Mouse (Mus musculus) gastrocnemius, postnatal 4 days (tissue): ENCODE measurements around the gene Cks1b. TPM values are rescaled to one million over a fixed set of nuclear protein-coding genes. Genes with fewer than 3 reads are reported as not detected.
A peak's percentile ranks its signal among the peaks of the same experiment; 100 is the strongest.
"Not testable (repeated sequence)": the region's sequence is repeated elsewhere in the genome, so short reads cannot be mapped to it uniquely, and the experiment has no call there.

Experiments used
- DNase-seq, 2 experiments: peaks; one replicate each; pipeline ENCODE4 v3.0.0; 2021 to 2022; ENCODE audit warnings: low spot score in 2 of 2, mixed read lengths in 2 of 2
- total RNA-seq, 2 experiments: library from RNA; stranded (reverse); gene quantifications; 2 replicates each; pipeline ENCODE4 v1.2.3; 2021

Gene Cks1b
- total RNA-seq, 2 experiments from 2014 or later = 35.7 to 44.5 TPM

DNA sequence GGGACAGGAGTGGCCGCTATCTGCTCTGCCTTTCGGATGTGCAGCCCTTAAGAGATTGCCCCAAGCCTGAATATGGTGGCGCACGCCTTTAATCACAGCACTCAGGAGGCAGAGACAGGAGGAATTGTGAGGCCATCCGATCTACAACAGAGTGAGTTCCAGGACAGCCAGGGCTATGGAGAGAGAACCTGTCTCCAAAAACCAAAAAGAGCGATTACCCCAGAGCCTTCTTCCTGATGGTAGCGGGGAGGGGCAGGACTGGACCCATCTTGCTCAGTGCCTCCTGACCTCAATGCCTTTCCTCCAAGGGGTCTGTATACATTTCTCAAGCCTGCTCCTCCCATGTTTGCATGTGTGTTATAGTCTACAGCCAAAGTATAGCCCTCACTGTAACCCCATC, 10.8 kb upstream of the Cks1b start:
- DNase-seq = not testable (repeated sequence)

DNA sequence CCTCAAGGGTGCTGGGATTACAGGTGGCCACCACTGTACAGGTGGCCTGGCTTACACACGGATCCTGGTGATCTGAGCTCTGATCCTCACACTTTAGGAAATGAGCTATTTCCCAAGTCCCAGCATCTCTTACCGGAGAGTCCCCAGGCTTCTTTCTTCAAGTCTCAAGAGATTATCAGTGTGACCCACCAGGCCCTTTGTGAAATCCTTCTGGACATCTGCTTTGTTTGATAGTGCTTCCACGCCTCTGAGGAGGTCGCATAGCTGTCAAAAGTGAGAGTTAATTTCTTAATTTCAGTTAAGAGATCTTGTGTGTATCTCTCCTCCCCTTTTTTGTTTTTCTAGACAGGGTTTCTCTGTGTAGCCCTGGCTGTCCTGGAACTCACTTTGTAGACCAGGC, 7.7 kb upstream of the Cks1b start:
- DNase-seq = no peak

DNA sequence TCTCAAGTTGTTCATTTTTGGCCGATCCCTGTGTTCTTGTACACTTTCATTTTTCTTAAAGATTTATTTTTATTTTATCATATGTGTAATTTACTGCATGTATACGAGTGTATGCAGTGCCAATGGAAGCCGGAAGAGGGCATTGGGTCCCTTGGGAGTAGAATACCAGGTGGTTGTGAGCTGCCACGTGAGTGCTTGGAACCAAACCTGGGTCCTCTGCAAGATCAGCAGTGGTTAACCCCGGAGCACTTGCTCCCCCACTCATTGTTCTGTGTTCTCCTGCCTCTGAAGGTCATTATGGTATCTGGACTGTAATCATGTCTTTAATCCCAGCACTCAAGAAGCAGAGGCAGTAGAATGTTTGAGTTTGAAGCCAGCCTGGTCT, 7.0 kb upstream of the Cks1b start:
- no peak for DNase-seq

DNA sequence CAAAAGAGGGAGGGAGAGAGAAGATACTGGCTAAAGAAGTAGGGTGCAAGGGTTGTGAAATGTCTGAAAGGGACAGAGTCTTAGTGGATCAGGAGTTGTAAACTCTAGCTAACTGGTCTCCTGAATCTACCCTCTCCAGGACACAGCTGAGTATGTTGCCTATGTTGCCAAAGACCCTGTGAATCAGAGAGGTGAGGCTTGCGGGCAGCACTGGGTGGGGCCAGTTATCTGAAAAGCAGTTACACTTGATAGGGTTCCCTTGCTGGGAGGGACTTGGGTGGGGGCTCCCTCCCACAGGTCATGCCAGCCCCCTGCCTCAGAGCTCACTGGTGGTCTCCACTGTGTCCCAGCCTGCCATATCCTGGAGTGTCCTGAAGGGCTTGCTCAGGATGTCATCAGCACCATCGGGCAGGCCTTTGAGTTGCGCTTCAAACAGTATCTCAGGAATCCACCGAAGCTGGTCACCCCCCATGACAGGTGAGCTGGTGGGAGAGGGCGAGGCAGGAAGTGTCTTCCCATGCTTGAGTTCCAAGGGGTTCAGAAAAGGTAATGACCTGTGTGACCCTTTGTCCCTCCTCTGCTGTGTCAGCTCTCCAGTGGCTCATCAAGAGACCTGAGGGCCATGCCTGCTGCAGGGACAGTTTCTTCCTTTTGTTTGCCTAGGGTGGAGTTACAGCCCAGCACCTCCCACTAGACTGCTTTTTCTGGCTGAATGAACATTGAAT, 6.4 kb upstream of the Cks1b start:
- DNase-seq = no peak

DNA sequence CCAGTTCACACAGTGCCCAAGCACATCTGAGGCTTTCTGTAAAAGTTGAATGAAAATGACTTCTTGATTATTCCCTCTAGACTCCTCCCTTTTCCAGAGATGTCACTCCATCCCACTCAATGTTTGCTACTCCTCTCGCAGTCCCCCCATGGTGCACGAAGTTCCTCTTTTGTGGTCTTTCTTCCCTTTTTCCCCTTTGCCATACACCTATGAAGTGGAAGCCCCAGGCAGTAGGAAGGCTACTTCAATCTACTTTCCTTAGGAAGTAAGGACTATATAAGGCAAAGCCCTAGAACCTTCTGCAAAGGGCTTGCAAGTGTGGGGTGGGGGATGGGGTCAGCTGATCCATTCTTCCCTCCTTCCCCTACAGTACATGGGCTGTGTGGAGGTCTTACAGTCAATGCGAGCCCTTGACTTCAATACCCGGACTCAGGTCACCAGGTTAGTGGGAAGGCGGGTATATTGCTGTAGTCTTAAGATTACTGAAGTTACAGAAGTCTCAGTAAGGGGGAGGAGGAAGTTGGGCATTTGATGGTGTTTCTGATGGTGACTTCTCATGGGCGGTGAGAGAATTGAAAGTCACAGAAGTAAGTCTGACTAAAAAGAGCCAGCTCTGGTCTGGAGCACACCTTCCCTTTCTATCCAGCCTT, 4.5 kb upstream of the Cks1b start:
- DNase-seq = no peak

DNA sequence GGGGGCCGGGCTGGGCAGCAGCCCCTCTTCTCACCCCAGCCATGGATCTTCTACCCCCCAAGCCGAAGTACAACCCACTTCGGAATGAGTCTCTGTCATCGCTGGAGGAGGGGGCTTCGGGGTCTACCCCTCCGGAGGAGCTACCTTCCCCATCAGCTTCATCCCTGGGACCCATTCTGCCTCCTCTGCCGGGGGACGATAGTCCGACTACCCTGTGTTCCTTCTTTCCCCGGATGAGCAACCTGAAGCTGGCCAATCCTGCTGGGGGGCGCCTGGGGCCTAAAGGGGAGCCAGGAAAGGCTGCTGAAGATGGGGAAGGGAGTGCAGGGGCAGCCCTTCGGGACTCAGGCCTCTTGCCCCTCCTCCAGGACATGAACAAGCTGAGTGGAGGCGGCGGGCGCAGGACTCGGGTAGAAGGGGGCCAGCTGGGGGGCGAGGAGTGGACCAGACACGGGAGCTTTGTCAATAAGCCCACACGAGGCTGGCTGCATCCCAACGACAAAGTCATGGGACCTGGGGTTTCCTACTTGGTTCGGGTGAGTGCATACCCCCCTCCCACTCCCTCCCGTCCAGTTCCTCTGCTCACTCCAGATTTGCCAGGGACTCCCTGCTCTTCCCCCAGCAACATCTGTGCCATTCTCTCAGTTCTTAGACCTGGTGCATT, 3.8 kb upstream of the Cks1b start:
- peak in 1 of 2 experiments; percentile 53 for DNase-seq

DNA sequence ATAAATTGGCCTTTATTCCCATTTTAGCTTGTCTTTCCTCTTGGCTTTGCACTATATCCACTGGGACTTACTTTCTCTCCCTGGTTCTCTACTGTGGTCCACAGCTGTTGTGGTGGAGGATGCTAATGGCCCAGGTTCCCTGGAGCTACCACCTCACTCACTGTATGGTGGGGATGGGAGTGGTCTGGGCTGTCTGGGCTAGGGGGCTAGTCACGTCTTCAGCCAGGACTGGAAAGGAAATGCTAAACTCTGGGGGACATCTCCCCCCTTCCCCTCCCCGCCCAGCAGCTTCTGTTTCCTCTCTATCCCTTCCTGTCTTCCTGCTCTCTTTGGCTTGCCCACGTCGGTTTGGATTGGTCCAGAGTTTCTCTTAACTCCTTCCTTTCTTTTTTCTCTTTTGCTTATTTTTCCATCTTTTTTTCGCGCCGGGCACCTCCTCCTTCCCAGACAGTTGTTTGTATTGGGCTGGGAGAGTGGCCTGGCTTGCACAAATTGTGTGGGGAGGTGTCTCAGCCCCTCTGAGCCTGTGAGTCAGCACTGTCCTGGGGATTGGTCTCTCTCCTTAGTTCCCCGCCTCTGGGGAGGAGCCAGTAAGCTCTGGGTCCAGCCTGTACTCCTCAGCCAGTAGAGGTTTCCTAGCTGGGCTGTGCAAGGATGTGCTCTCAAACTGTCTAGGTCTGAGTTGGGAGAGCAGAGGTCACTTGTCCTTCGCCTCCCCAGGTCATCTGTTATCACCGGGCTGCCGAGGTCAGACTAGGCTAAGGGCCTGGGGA, 3.0 kb upstream of the Cks1b start:
- DNase-seq = peak; percentile 50 to 83

DNA sequence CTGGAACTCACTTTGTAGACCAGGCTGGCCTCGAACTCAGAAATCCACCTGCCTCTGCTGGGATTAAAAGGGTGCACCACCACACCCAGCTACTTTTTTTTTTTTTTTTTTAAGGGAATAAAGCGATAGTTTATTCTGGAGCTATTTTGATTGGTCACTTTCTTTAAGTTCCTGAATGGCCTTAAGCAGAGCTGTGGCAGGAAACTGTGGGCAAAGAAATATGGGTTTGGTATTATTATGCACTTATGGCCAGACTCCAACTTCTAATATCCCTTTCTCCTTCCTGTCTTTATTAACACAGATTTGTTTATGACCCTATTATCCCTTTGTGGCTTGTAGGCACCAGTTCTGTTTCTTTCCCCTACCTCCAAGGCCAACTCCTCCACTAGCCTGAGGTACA, 2.2 kb upstream of the Cks1b start:
- DNase-seq = no peak

DNA sequence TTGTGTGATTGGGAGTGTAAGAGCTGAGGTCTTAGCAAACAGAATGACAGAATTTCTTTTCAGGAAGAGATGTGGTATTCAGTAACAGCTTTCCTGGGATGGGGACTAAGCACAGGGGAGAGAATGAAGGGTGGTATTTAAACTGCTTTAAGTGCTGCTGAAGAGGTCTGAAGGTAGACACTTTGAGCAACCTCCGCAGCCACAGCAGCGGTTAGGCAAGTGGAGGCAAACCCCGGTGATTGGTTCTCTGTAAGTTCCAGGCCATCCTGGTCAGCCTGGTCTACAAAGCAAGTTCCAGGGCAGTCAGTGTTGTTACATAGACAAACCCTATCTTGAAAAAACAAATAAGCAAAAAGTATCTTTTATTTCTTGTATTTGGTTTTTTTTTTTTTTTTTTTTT, 1.8 kb upstream of the Cks1b start:
- DNase-seq = no peak

DNA sequence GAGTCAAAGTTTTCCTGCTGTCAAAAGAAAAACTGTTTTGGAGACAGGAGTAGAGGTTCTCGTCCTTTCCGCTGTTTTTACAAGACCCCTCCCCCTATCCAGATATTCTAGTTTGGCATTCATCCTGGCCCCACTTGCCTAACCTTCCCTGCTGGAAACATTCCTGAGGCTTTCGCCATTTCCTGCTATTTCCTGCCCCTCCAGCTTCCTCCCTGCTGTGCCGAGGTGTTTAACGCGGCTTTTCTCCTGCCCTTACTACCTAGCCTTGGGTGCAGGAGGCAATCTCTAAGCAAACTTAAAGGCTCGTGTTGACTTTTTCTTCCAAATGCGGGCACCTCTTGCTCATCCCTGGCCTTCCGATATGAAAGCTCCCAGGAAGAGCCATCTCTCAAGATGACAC, 1.4 kb upstream of the Cks1b start:
- peak in 1 of 2 experiments; percentile 50 for DNase-seq

DNA sequence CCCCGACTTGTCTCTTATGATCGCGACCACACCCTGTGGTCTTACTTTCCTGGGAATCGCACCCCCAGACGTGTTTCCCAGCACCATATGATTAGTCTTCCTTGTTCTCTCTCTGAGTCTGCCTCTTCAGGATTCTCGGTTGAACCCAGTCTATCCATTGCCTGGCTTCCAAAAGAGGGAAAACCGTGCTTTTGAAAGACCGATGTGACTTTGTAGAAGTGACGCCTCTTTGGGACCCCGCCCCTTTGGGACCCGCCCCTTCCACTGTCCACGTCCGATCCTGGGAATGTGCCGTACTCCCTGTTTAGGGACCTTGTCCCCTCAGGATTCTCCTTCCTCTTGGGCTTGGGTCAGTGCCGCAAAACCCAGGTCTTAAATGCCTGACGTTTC, 673 bp upstream of the Cks1b start:
- peak; percentile 65 to 86 for DNase-seq

DNA sequence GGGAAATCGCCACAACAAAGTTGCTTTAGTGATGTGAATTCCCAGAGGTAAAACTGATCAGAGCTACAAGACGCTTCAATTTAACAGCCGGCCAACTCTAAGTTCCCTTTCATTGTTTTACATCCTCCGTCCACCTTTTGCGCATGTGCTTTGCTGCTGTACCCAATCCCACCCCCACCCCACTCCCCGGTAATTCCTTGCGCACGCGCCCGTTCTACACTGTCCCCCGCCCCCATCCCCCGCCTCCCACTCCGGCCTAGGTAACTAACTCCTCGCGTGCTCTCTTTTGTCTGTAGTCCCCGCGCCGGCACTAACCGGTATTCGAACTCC, 378 bp downstream of the Cks1b start:
- DNase-seq = no peak

DNA sequence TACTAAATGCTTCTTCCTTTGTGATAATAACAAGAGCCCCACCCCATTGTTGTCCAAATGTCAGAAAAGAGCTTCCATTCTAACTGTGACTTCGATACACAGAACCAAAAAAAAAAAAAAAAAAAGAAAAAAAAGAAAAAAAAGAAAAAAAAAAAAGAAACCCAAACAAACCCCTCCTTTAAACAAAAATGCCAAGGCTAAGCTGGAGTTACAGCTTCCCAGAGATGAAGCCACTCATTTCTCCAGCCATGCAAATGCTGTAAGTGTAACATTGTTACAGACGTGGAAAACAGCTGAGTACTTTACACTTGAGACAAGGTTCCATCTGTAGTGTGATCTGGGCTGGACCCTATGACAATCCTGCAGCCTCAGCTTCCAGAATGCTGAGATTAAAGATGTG, 1.1 kb downstream of the Cks1b start:
- no peak for DNase-seq

DNA sequence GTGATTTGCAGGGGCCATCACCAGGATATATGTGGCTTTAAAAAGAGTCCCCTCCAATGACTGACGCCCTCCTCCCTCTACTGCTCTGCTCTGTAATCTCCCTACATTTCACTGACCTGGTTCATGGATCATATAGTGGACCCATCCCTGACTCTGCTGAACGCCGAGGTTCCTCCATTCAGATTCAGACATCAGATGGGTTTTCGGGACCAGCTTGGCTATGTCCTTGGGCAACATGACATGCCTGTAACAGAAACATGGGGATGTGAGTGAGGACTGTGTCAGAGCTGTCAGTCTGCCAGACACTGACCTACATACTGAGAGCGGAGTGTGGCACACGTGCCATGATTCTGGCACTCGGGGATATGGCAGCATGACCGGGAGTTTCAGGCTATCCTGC, 2.0 kb downstream of the Cks1b start:
- no peak for DNase-seq

DNA sequence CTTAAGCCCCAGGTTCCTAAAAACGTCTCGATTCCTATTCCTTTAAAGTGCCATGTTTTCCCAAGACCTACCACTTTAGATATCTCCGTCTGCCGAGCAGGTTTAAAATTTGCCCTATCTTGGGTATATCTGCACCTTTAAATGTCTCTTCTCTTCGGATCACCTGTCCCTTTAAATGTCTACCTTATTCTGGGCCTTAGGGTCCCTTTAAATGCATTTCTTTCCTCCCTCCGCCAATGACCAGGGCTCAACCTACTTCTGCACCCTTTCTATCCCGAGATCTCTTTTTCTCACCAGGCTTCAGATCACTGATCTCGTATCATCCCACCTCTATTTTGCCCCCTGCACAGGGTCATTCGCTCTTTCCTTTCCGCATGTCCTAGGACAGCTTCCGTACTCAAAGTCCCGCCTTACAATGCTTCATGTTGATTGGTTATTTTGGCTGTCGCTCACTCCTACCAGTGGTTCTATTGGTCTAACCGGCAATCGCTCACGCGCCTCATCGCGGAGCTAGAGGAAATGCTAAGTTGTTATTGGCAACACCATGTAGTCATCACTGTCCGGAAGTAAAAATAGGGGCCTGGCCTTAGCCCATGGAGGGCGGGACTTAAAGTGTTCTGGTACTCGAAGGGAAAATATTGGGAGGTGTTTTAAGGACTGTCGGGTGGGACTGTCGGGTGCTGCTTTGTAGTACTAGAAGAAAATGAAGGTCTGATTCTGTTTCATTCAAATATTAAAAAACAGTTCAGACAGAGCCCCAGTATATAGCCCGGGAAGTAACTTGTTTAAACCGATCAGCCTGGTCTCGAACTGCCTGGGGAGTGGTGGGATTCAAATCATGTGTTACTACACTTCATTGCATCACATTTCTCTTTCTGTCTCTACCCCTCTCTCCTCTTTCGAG, 6.4 kb downstream of the Cks1b start, which contains the start of gene Flad1:
Gene Flad1 (minus strand): TSS at position 381 of the 904 bp plus-strand sequence.
- peak; percentile 87 to 93 for DNase-seq

DNA sequence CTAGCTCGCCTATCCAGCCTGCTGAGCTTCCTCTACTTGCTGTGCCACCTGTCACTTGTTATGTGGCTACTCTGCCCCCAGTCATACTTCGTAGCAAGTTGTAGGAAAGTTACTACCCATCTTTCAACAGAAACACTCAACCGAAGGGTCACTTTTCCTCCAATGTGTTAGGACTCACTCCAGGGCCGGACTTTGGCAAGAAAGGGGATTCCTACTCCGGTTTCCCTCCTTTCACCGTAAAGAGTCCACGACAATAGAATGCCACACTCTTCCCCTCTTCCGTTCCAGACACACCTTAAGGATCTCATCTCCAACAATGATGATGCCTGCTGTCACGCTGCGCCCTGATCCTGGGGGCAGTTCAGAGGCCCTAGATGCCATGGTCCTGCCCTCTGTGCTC, 7.3 kb downstream of the Cks1b start:
- DNase-seq = no peak

DNA sequence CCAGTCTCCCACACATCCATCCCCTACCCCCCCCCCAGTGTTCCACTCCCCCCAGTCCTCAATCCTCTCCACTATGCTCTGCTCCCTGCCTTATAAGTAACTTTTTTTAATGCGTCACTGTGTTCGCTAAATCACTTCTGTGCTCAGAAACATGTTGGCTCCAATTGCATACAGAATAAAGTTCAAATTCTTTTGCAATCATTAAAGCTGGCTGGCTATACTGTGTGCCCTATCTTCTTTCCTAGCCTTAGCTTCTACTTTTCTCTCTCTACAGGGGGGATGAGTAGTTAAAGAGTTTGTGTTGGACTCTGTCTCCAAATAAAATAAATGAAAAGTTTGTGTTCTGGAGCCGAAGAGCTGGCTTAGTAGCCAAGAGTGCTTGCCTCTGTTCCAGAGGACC, 8.5 kb downstream of the Cks1b start:
- no peak for DNase-seq

DNA sequence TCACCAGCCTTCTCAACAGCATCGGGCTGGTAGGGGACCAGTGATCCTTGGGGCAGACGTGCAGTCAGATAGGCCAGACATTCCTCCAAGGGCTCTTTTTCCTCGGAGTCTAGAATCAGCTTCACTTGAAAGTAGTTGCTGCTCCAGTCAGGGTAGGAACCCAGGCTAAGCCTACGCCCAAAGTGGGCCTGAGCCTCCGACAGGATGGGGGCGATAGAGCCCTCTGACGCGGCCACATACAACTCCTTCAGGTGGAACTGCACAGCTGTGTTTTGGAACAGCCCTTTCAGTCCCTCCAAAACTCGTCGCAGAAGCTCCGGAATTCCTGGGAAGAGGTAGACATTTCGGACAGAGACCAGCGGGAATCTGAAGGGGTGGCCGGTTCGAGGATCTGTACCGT, 9.7 kb downstream of the Cks1b start:
- no peak for DNase-seq

DNA sequence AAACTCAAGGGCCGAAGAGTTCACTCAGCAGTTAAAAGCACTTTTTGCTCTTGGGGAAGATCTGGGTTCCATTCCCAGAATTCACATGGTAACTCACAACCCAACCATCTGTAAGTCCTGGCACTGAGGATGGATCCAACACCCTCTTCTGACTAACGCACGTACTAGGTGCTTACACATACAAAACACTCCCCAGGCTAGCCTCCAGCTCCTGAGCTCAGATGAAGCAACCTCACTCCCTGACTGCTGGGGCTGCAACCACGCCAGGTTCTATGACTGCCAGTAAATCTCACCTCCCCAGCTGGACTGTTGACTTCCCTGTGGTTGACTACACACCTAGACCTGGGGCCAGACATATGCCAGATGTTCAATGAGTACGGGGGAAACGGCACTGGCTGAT, 11.3 kb downstream of the Cks1b start:
- DNase-seq = no peak

DNA sequence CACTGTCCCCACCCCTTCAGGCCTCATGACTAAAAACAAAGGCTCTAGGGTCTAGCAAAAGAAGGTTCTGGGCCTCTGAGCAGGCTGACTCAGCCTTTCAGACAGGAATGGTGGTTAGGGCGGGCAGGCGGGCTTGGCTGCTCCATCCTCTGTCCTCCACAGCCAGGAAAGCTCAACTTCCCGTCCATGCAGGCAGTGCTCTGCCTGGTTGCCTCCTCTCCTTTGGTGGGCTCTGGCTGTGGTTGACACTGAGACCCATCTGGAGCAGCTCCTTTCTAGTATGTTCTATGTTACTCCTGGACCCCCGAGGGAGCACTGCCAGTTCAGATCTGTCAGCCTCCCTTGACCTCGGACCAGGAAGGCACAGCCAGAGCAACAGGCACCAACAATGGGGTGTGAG, 15.5 kb downstream of the Cks1b start, which contains the start of gene Lenep:
Gene Lenep (minus strand): TSS at position 101 of the 400 bp plus-strand sequence.
- no peak for DNase-seq

DNA sequence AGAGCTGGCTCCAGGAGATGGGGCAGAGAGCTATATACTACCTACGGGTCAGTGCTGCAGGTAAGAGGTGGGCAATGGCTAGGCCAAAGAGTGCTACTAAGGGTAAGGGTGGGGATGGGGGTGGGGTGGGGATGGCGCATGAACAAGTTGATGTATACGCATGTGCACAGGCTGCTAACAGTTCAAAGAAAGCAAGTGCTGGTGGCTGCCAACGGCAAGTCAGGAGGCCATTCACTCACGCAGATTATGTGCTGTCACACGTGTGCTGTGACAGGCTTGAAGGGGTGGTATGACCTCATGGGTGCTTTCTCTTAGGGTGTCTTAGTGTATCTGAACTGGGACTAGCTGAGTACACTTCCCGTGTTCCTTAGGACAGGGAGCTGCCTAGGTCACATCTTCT, 16.9 kb downstream of the Cks1b start:
- no peak for DNase-seq
